Mouse (Mus musculus) embryonic facial prominence, embryonic 12.5 days (tissue): ENCODE measurements at regions not wholly inside any gene's neighbourhood (a gene's known extent, or its start where the extent isn't known, plus 50 kb on each side); places are given as distances from the start of the nearest gene placed in this dataset.
A peak's percentile ranks its signal among the peaks of the same experiment; 100 is the strongest.

Experiments used
- ATAC-seq: fragments of 200-750 bp; cut with Nextera tagmentation; 2 replicates; pipeline ENCODE4 v1.8.0; 2017; ENCODE audit not compliant: insufficient number of reproducible peaks, insufficient read depth, low FRiP score, low TSS enrichment
- H3K27ac ChIP-seq: fragments of 300-500 bp; sonication (generic); 2 replicates; pipeline ENCODE4 v1.5.1; 2016; ENCODE audit warnings: mild to moderate bottlenecking
- H3K27me3 ChIP-seq: fragments of 300-500 bp; sonication (generic); 2 replicates; pipeline ENCODE4 v1.6.1; 2016; ENCODE audit warnings: mild to moderate bottlenecking, moderate library complexity
- H3K36me3 ChIP-seq: fragments of 300-500 bp; sonication (generic); 2 replicates; pipeline ENCODE4 v1.6.1; 2016; ENCODE audit warnings: mild to moderate bottlenecking
- H3K4me1 ChIP-seq: fragments of 300-500 bp; sonication (generic); 2 replicates; pipeline ENCODE4 v1.6.1; 2016
- H3K4me2 ChIP-seq: fragments of 300-500 bp; sonication (generic); replicated peaks from 2 replicates; pipeline ENCODE4 v1.6.1; 2016; ENCODE audit warnings: mild to moderate bottlenecking, moderate library complexity
- H3K4me3 ChIP-seq: fragments of 300-500 bp; sonication (generic); 2 replicates; pipeline ENCODE4 v1.5.1; 2016; ENCODE audit warnings: mild to moderate bottlenecking
- H3K9ac ChIP-seq: fragments of 300-500 bp; sonication (generic); 2 replicates; pipeline ENCODE4 v1.6.1; 2016; ENCODE audit warnings: mild to moderate bottlenecking, moderate library complexity
- H3K9me3 ChIP-seq: fragments of 300-500 bp; sonication (generic); 2 replicates; pipeline ENCODE4 v1.6.1; 2016; ENCODE audit warnings: mild to moderate bottlenecking, moderate library complexity
- WGBS: fragments of 180-500 bp; shearing (Covaris S2); methylation state at CpG from one replicate; pipeline ENCODE4 v1.1.7; 2016; 5-methylcytosine and 5-hydroxymethylcytosine counted together

GRCm38 (mm10) chr13:115669516-115669915 is 567.8 kb upstream of the Itga1 start:
- ATAC-seq, result no peak
- no peak overlapping the region for H3K27ac ChIP-seq
- no peak overlapping the region for H3K4me2 ChIP-seq
- H3K27me3 ChIP-seq, result no peaks in the 10 kb centered on the region
- no peaks in the 10 kb centered on the region for H3K4me1 ChIP-seq
- 47% methylated on average over 3 of the region's 3 CpGs for WGBS
- H3K9ac ChIP-seq, result no peak overlapping the region
- no peak overlapping the region for H3K4me3 ChIP-seq
- H3K9me3 ChIP-seq, result no peaks in the 10 kb centered on the region
- no peaks in the 10 kb centered on the region for H3K36me3 ChIP-seq

- no peak overlapping the region for H3K9ac ChIP-seq
- no peak for ATAC-seq
- no peaks in the 10 kb centered on the region for H3K36me3 ChIP-seq
- no peaks in the 10 kb centered on the region for H3K9me3 ChIP-seq
- H3K27ac ChIP-seq, result no peak overlapping the region
- no peak overlapping the region for H3K4me2 ChIP-seq
- H3K4me1 ChIP-seq, result no peaks in the 10 kb centered on the region
- 87% methylated on average over 6 of the region's 6 CpGs for WGBS
- no peak overlapping the region for H3K4me3 ChIP-seq
- no peaks in the 10 kb centered on the region for H3K27me3 ChIP-seq
These were observed 553.4 kb upstream of the Itga1 start for GRCm38 (mm10) chr13:115655134-115655533.

DNA sequence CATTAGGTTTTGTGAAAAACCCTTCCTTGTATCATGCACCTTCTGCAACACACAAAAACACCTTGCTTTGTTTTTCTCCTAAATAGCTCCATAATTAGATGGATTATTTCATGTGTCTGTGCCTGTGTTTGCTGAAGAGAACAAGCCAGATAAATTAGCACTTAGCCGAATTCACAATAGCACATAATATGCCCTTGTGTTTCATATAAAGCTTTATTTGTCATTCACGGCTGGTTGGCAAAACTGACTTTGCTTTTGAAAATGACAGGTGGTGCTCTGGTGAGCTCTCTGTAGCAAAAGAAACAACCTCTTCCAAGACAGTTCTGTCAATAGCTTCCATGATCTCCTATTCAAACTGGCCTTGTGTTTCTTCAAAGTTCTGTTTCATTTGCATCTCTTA is 551.2 kb upstream of the Itga1 start:
- Histone ChIP-seq H3K27ac (no peak overlapping the region), H3K4me1 (no peaks in the 10 kb centered on the region), H3K9ac (no peak overlapping the region), H3K4me3 (no peak overlapping the region), H3K27me3 (no peaks in the 10 kb centered on the region), H3K36me3 (no peaks in the 10 kb centered on the region), H3K4me2 (no peak overlapping the region), H3K9me3 (no peaks in the 10 kb centered on the region)
- ATAC-seq, result no peak
- WGBS, result 53% methylated on average over 2 of the region's 2 CpGs

GRCm38 (mm10) chr13:115652352-115652751 is 550.6 kb upstream of the Itga1 start:
- no peak for ATAC-seq
- WGBS, result 52% methylated on average over 1 of the region's 1 CpGs
- no peak overlapping the region for H3K4me3 ChIP-seq
- H3K27ac ChIP-seq, result no peak overlapping the region
- H3K36me3 ChIP-seq, result no peaks in the 10 kb centered on the region
- no peaks in the 10 kb centered on the region for H3K27me3 ChIP-seq
- H3K9ac ChIP-seq, result no peak overlapping the region
- H3K4me1 ChIP-seq, result no peaks in the 10 kb centered on the region
- H3K4me2 ChIP-seq, result no peak overlapping the region
- no peaks in the 10 kb centered on the region for H3K9me3 ChIP-seq

DNA sequence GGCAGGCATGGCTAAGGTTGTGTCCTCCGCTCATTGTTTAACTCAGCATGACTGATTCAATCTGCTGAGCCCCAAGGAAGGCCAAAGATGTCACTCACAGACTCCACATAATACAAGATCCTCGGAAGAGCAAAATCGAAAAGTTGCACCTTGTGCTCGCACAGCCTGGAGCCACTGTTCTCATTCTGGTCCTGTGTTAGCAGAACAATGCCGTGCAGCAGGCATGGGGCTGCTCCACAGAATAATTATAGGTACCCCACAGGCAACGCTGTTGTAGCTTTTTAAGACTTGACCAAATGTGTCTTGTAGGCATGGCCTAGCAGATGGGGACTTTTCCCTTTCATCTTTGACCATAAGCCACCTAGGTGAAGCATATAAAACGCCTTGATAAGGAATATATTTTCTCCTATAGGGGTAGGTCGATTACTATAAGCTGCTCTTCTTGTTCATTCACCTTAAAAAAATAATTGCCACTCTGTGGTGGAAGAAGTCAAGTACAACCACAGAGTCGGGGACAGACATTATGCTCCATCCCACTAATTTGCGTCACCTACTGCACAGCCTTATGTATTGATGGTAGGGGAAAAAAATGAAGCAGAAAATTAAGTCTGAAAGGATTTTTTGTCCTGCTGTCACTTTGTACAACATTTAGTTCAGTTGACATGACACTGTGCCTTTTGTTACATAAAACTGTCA is 529.8 kb upstream of the Itga1 start:
- ATAC-seq, result peak; percentile 60; the same call in 1 of the 2 replicates
- no peak overlapping the region for H3K4me3 ChIP-seq
- H3K4me1 ChIP-seq, result no peaks in the 10 kb centered on the region
- no peaks in the 10 kb centered on the region for H3K36me3 ChIP-seq
- no peak overlapping the region for H3K9ac ChIP-seq
- no peak overlapping the region for H3K27ac ChIP-seq
- no peaks in the 10 kb centered on the region for H3K27me3 ChIP-seq
- 64% methylated on average over 10 of the region's 10 CpGs for WGBS
- no peaks in the 10 kb centered on the region for H3K9me3 ChIP-seq
- no peak overlapping the region for H3K4me2 ChIP-seq

DNA sequence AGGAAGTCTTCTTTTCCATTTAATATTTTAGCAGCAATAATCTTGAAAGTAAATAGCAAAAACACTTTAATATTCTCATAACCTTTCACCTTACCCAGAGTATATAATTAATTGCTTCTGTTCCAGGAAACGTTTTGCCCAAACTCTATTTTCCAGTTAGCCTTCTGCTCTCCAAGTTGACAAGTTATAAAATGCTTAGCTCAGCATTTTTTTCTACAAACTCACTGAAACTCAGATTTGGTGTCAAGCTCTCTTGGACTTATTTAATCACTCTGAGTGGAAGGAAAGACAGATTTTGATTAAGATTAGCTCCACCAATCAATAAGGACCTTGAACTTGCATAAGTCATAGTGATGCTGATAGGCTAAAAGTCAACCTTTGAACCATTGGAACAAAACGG is 528.8 kb upstream of the Itga1 start:
- H3K9ac ChIP-seq, result no peak overlapping the region
- no peaks in the 10 kb centered on the region for H3K9me3 ChIP-seq
- H3K4me3 ChIP-seq, result no peak overlapping the region
- no peak overlapping the region for H3K4me2 ChIP-seq
- H3K27ac ChIP-seq, result no peak overlapping the region
- 61% methylated on average over 2 of the region's 2 CpGs for WGBS
- H3K27me3 ChIP-seq, result no peaks in the 10 kb centered on the region
- no peak for ATAC-seq
- no peaks in the 10 kb centered on the region for H3K4me1 ChIP-seq
- no peaks in the 10 kb centered on the region for H3K36me3 ChIP-seq

DNA sequence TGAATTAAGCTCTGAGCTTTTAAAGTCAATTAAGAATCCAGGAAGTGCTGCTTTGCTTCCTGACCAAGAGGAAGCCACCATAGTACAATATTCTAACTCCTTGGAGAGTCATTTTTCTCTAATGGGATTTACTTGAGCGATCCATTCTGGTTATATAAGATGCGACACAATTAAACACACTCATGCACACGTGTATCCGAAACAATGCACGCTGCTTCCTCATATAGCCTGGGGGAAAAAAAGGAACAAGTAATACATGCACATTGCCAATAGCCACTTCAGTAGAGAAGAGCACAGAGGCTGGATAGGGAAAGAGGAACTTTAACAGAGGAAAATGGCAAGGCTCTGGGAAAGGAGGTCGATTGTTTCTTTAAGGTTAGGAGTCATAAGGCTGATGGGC is 511.4 kb upstream of the Itga1 start:
- no peak for ATAC-seq
- 53% methylated on average over 6 of the region's 6 CpGs for WGBS
- Histone ChIP-seq H3K4me3 (no peak overlapping the region), H3K4me1 (no peaks in the 10 kb centered on the region), H3K27me3 (no peaks in the 10 kb centered on the region), H3K9me3 (no peaks in the 10 kb centered on the region), H3K9ac (no peak overlapping the region), H3K27ac (no peak overlapping the region), H3K4me2 (no peak overlapping the region), H3K36me3 (no peaks in the 10 kb centered on the region)

DNA sequence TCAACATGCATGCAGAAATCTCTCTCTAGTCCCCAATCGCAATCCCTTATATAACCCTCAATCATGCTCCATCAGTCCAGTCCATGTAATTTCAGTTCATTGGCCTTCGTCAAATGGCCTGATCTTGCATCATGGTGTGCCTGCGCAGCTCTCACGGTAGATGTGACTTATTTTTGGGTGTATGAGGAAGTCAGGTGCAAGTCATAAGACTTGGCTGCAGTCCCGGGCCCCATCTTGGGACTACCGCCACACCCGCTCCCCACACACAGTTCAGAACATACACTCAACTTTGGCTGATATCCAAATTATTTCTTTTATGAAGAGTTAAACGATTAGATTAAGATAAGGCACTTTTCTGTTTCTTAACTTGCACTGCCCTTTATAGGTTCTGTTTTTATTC is 504.7 kb upstream of the Itga1 start:
- Histone ChIP-seq H3K9me3 (no peaks in the 10 kb centered on the region), H3K9ac (no peak overlapping the region), H3K4me1 (no peaks in the 10 kb centered on the region), H3K36me3 (no peaks in the 10 kb centered on the region), H3K27ac (no peak overlapping the region), H3K4me2 (no peak overlapping the region), H3K27me3 (no peaks in the 10 kb centered on the region), H3K4me3 (no peak overlapping the region)
- WGBS, result 91% methylated on average over 8 of the region's 8 CpGs
- ATAC-seq, result no peak

DNA sequence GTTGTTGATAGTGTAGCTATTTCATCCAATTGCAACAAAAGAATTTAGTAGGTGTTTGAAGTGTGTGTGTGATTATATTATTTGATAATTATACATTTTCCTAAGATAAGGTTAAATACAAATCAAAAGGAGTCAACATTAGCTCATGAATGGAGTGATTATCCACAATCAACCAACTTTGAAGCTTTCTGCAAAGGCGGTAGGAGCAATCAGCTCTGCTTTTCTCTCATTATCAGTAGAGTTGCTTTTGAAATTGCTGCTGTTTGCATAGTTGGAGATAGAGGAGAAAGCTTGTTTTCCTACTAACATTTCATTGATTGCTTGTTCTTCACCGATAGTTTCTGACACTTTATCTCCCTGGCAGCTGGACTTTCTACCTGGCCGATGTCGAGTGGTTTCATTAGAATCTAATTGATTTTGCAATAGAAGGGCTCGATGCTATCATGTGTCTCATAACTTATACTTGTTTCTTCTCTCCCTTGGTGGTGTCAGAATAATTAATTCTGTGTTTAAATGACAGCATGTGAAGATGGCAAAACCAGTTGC is 493.4 kb upstream of the Itga1 start:
- Histone ChIP-seq H3K4me1 (no peaks in the 10 kb centered on the region), H3K9me3 (no peaks in the 10 kb centered on the region), H3K9ac (no peak overlapping the region), H3K27ac (no peak overlapping the region), H3K4me2 (no peak overlapping the region), H3K27me3 (no peaks in the 10 kb centered on the region), H3K36me3 (no peaks in the 10 kb centered on the region), H3K4me3 (no peak overlapping the region)
- 83% methylated on average over 5 of the region's 5 CpGs for WGBS
- ATAC-seq, result no peak

GRCm38 (mm10) chr13:115575967-115576366 is 474.2 kb upstream of the Itga1 start:
- ATAC-seq, result no peak
- H3K9ac ChIP-seq, result no peak overlapping the region
- H3K27me3 ChIP-seq, result no peaks in the 10 kb centered on the region
- no peak overlapping the region for H3K27ac ChIP-seq
- H3K4me1 ChIP-seq, result no peaks in the 10 kb centered on the region
- no peak overlapping the region for H3K4me2 ChIP-seq
- no peaks in the 10 kb centered on the region for H3K9me3 ChIP-seq
- H3K4me3 ChIP-seq, result no peak overlapping the region
- WGBS, result 84% methylated on average over 3 of the region's 3 CpGs
- no peaks in the 10 kb centered on the region for H3K36me3 ChIP-seq

GRCm38 (mm10) chr13:115575052-115575891 is 473.5 kb upstream of the Itga1 start:
- no peaks in the 10 kb centered on the region for H3K4me1 ChIP-seq
- H3K9ac ChIP-seq, result no peak overlapping the region
- H3K36me3 ChIP-seq, result no peaks in the 10 kb centered on the region
- H3K9me3 ChIP-seq, result no peaks in the 10 kb centered on the region
- H3K27ac ChIP-seq, result no peak overlapping the region
- no peaks in the 10 kb centered on the region for H3K27me3 ChIP-seq
- 82% methylated on average over 6 of the region's 6 CpGs for WGBS
- no peak overlapping the region for H3K4me3 ChIP-seq
- no peak overlapping the region for H3K4me2 ChIP-seq
- ATAC-seq, result no peak

- H3K4me3 ChIP-seq, result no peak overlapping the region
- ATAC-seq, result no peak
- H3K27ac ChIP-seq, result no peak overlapping the region
- H3K27me3 ChIP-seq, result no peaks in the 10 kb centered on the region
- H3K36me3 ChIP-seq, result no peaks in the 10 kb centered on the region
- H3K4me2 ChIP-seq, result no peak overlapping the region
- no peaks in the 10 kb centered on the region for H3K9me3 ChIP-seq
- H3K9ac ChIP-seq, result no peak overlapping the region
- WGBS, result 73% methylated on average over 3 of the region's 3 CpGs
- H3K4me1 ChIP-seq, result no peaks in the 10 kb centered on the region
These were observed 439.4 kb upstream of the Itga1 start for GRCm38 (mm10) chr13:115541167-115541566.
